Mouse (Mus musculus) heart, postnatal 0 days (tissue): ENCODE data around the gene Map2k2.

Experiments used
- CTCF ChIP-seq: IDR thresholded peaks from 2 replicates; pipeline ENCODE4 v1.5.1; 2016; ENCODE audit warnings: antibody characterized with exemption, control low read depth, low read depth
- EP300 ChIP-seq: IDR thresholded peaks from 2 replicates; pipeline ENCODE4 v1.6.1; 2016; ENCODE audit warnings: antibody characterized with exemption, low read depth

- no peak for TF ChIP-seq CTCF
- no peak for TF ChIP-seq EP300
Measured at GRCm38 (mm10) chr10:81068706-81069105, 37.0 kb upstream of the Map2k2 start.
